Mouse (Mus musculus) liver, adult 2 months (tissue): ENCODE data around the gene Prdm13. TPM values are rescaled to one million over a fixed set of nuclear protein-coding genes. Genes with fewer than 3 reads are reported as not detected.
A peak's percentile ranks its signal among the peaks of the same experiment; 100 is the strongest.

ENCODE experiments used
- DNase-seq: peaks from one replicate; pipeline ENCODE4 v3.0.0-alpha.2; 2011; ENCODE audit warnings: low read depth, low spot score; ENCODE audit errors: extremely low read depth
- H3K27ac ChIP-seq: fragments of 200-500 bp; replicated peaks from 2 replicates; pipeline ENCODE4 v1.5.1; 2012; ENCODE audit warnings: low read depth, mild to moderate bottlenecking, control low read depth, inconsistent platforms, low read length; ENCODE audit not compliant: insufficient read depth
- H3K27me3 ChIP-seq: fragments of 200-500 bp; 2 replicates; pipeline ENCODE4 v1.6.1; 2012; ENCODE audit warnings: mild to moderate bottlenecking, moderate library complexity, low read length, inconsistent platforms; ENCODE audit not compliant: control insufficient read depth, insufficient read depth
- H3K36me3 ChIP-seq: fragments of 200-500 bp; 2 replicates; pipeline ENCODE4 v1.6.1; 2012; ENCODE audit warnings: low read length, inconsistent platforms; ENCODE audit not compliant: control insufficient read depth, insufficient read depth
- H3K4me1 ChIP-seq: fragments of 200-500 bp; 2 replicates; pipeline ENCODE4 v1.6.1; 2011; ENCODE audit warnings: low read length; ENCODE audit not compliant: control insufficient read depth, insufficient read depth
- H3K4me3 ChIP-seq: fragments of 200-500 bp; 2 replicates; pipeline ENCODE4 v1.5.1; 2011; ENCODE audit warnings: low read depth, mild to moderate bottlenecking, control low read depth, low read length, moderate library complexity; ENCODE audit not compliant: insufficient read depth
- H3K79me2 ChIP-seq: fragments of 200-500 bp; 2 replicates; pipeline ENCODE4 v1.6.1; 2012; ENCODE audit warnings: inconsistent platforms, mild to moderate bottlenecking, low read length, moderate library complexity; ENCODE audit not compliant: control insufficient read depth, insufficient read depth
- H3K9ac ChIP-seq: fragments of 200-500 bp; 2 replicates; pipeline ENCODE4 v1.6.1; 2012; ENCODE audit warnings: low read depth, mild to moderate bottlenecking, control low read depth, inconsistent platforms, low read length
- CTCF ChIP-seq: fragments of 200-500 bp; IDR thresholded peaks from 2 replicates; pipeline ENCODE4 v1.5.1; 2011; ENCODE audit warnings: low read depth, low read length, control low read depth
- POLR2A ChIP-seq: fragments of 200-500 bp; IDR thresholded peaks from 2 replicates; pipeline ENCODE4 v1.6.1; 2011; ENCODE audit warnings: low read length, control low read depth; ENCODE audit not compliant: insufficient read depth; ENCODE audit errors: extremely low read depth
- WGBS: fragments of 180-500 bp; shearing (Covaris S2); methylation state at CpG from one replicate; pipeline ENCODE4 v1.1.7; 2018; 5-methylcytosine and 5-hydroxymethylcytosine counted together
- polyA plus RNA-seq: library from polyadenylated mRNA; depleted of rRNA; stranded (reverse); fragments of >200 nt; gene quantifications from 2 replicates; pipeline ENCODE4 v1.2.3, GENCODE M21; 2012
- total RNA-seq: library from RNA; depleted of rRNA; stranded (reverse); fragments of >200 nt; gene quantifications from 2 replicates; pipeline ENCODE4 v1.2.3, GENCODE M21; 2014

Gene Prdm13
- total and polyA plus RNA-seq, 2 experiments: not detected

- peaks cover 34% of the 10 kb centered on the region for H3K27me3 ChIP-seq
- no peaks in the 10 kb centered on the region for H3K4me1 ChIP-seq
- H3K4me3 ChIP-seq: peak overlapping the region; percentile 49; the same call in 1 of the 2 replicates
- no peak overlapping the region for H3K27ac ChIP-seq
- H3K36me3 ChIP-seq: no peaks in the 10 kb centered on the region
- H3K79me2 ChIP-seq: no peaks in the 10 kb centered on the region
- TF ChIP-seq POLR2A (no peak), CTCF (no peak)
- 6% methylated on average over 43 of the region's 51 CpGs for WGBS
- no peak overlapping the region for H3K9ac ChIP-seq
- DNase-seq: peak; percentile 7
Measured at GRCm38 (mm10) chr4:21687783-21688702, 2.3 kb upstream of the Prdm13 start.

GRCm38 (mm10) chr4:21686934-21687333 lies 1.2 kb upstream of the Prdm13 start:
- no peak overlapping the region for H3K4me3 ChIP-seq
- TF ChIP-seq CTCF (no peak), POLR2A (no peak)
- no peak for DNase-seq
- H3K36me3 ChIP-seq: no peaks in the 10 kb centered on the region
- no peak overlapping the region for H3K27ac ChIP-seq
- H3K4me1 ChIP-seq: no peaks in the 10 kb centered on the region
- H3K79me2 ChIP-seq: no peaks in the 10 kb centered on the region
- peaks cover 34% of the 10 kb centered on the region for H3K27me3 ChIP-seq
- 9% methylated on average over 5 of the region's 5 CpGs for WGBS
- H3K9ac ChIP-seq: no peak overlapping the region

DNA sequence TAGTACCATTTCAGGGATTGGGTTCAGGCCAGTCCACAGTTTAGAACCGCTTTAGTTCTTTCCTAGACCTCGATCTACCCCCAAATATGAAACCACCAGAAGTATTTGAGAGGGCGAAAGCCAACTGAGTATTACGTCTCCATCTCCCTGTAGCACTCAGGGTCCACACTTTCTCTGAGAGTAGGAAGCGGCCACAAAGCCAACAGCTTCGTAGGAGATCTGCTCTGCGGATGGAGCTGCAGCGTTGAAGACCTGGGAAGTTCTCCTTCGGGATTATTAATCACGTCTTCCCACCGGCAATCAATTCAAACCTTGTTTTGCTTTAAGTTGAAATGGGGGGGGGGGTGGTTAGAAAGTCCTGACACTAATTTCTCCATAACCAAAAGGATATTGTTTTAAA lies 653 bp upstream of the Prdm13 start:
- no peak overlapping the region for H3K9ac ChIP-seq
- no peaks in the 10 kb centered on the region for H3K36me3 ChIP-seq
- no peaks in the 10 kb centered on the region for H3K79me2 ChIP-seq
- 4% methylated on average over 11 of the region's 11 CpGs for WGBS
- DNase-seq: no peak
- no peaks in the 10 kb centered on the region for H3K4me1 ChIP-seq
- TF ChIP-seq CTCF: no peak
- no peak for TF ChIP-seq POLR2A
- peaks cover 34% of the 10 kb centered on the region for H3K27me3 ChIP-seq
- H3K27ac ChIP-seq: no peak overlapping the region
- no peak overlapping the region for H3K4me3 ChIP-seq

GRCm38 (mm10) chr4:21684341-21684970 lies 1.3 kb downstream of the Prdm13 start:
- H3K4me3 ChIP-seq: no peak overlapping the region
- no peak overlapping the region for H3K9ac ChIP-seq
- H3K36me3 ChIP-seq: no peaks in the 10 kb centered on the region
- TF ChIP-seq CTCF (no peak), POLR2A (no peak)
- H3K79me2 ChIP-seq: no peaks in the 10 kb centered on the region
- H3K27me3 ChIP-seq: peaks cover 40% of the 10 kb centered on the region
- H3K27ac ChIP-seq: no peak overlapping the region
- no peak for DNase-seq
- H3K4me1 ChIP-seq: no peaks in the 10 kb centered on the region
- 5% methylated on average over 14 of the region's 14 CpGs for WGBS

DNA sequence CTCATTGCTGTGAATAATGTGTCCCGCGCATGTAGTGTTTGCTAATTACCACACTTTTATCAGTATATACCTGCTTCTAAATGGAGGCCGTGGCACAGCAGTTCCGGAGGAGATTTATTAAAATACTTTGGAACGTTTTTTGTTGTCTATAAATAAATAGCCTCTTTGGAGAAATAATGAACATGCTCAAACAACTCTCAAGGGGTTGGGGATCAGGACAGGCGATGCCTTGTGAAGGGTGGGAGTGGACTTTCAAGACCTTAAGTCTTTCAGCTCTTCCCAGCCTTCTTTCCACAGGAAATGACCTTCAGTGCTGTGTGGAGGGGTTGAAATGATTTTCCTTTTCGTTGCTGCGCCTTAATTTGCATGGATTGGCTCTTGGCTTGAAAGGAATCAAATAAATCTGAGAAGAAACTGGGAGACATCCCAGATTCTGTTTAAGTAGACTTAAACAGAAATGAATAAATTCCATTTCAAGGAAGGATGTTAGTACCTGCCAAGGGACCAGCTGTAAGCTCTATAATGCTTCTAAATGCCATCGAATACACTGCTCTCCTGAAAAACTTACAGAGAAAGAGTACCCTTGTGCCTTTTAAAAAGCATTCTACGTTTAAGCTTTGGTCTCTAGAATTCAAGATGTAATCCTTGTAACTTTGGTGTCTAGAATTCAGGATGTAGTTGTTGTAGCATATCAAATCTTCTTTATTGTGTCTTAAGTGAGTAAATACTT lies 3.2 kb downstream of the Prdm13 start:
- Histone ChIP-seq H3K79me2 (no peaks in the 10 kb centered on the region), H3K4me3 (no peak overlapping the region), H3K4me1 (no peaks in the 10 kb centered on the region), H3K36me3 (no peaks in the 10 kb centered on the region), H3K9ac (no peak overlapping the region), H3K27me3 (peaks cover 45% of the 10 kb centered on the region), H3K27ac (no peak overlapping the region)
- 18% methylated on average over 10 of the region's 10 CpGs for WGBS
- TF ChIP-seq POLR2A: no peak
- no peak for DNase-seq
